Mouse (Mus musculus) hindbrain, embryonic 14.5 days (tissue): ENCODE measurements around the gene Fkbp6. TPM values are rescaled to one million over a fixed set of nuclear protein-coding genes. Genes with fewer than 3 reads are reported as not detected.
A peak's percentile ranks its signal among the peaks of the same experiment; 100 is the strongest.

Source experiments
- ATAC-seq: fragments of 200-750 bp; cut with Nextera tagmentation; 2 replicates; pipeline ENCODE4 v1.8.0; 2017; ENCODE audit warnings: moderate number of reproducible peaks, mild to moderate bottlenecking, moderate TSS enrichment, moderate library complexity; ENCODE audit not compliant: low FRiP score
- DNase-seq: peaks from one replicate; pipeline ENCODE4 v3.0.0-alpha.2; 2015; ENCODE audit warnings: low spot score
- H3K27ac ChIP-seq: fragments of 300-500 bp; sonication (generic); 2 replicates; pipeline ENCODE4 v1.5.1; 2014; ENCODE audit warnings: mild to moderate bottlenecking, moderate library complexity
- H3K27me3 ChIP-seq: fragments of 300-500 bp; sonication (generic); 2 replicates; pipeline ENCODE4 v1.6.1; 2014; ENCODE audit warnings: mild to moderate bottlenecking, low read length, mixed read lengths; ENCODE audit not compliant: control insufficient read depth, insufficient read depth
- H3K36me3 ChIP-seq: fragments of 300-500 bp; sonication (generic); replicated peaks from 2 replicates; pipeline ENCODE4 v1.6.1; 2014; ENCODE audit not compliant: control insufficient read depth, insufficient read depth
- H3K4me1 ChIP-seq: fragments of 300-500 bp; sonication (generic); replicated peaks from 2 replicates; pipeline ENCODE4 v1.6.1; 2014; ENCODE audit warnings: antibody characterized with exemption, low read length, mixed read lengths; ENCODE audit not compliant: control insufficient read depth, insufficient read depth
- H3K4me2 ChIP-seq: fragments of 300-500 bp; sonication (generic); replicated peaks from 2 replicates; pipeline ENCODE4 v1.6.1; 2014; ENCODE audit warnings: mild to moderate bottlenecking, moderate library complexity
- H3K4me3 ChIP-seq: fragments of 300-500 bp; sonication (generic); replicated peaks from 2 replicates; pipeline ENCODE4 v1.5.1; 2014; ENCODE audit warnings: mild to moderate bottlenecking, low read length
- H3K9ac ChIP-seq: fragments of 300-500 bp; sonication (generic); 2 replicates; pipeline ENCODE4 v1.6.1; 2014
- H3K9me3 ChIP-seq: fragments of 300-500 bp; sonication (generic); 2 replicates; pipeline ENCODE4 v1.6.1; 2016; ENCODE audit warnings: low read length; ENCODE audit not compliant: control insufficient read depth
- WGBS: fragments of 180-500 bp; shearing (Covaris S2); extraction: QIAGEN DNeasy Blood & Tissue Kit; methylation state at CpG from one replicate; pipeline ENCODE4 v1.1.7; 2014; 5-methylcytosine and 5-hydroxymethylcytosine counted together
- polyA plus RNA-seq: library from polyadenylated mRNA; unstranded; fragments of >200 nt; fragmentation: Nextera tagmentation; extraction: Ambion mirVana; gene quantifications from 2 replicates; pipeline ENCODE4 v1.2.1, GENCODE M21; 2014

The Fkbp6 gene
- polyA plus RNA-seq, result 0.24 TPM in 1 of 2 replicates, not detected in the other

- no peaks in the 10 kb centered on the region for H3K9me3 ChIP-seq
- H3K9ac ChIP-seq, result no peak within 1 kb of the TSS
- H3K4me2 ChIP-seq, result no peak within 1 kb of the TSS
- ATAC-seq (no peak), DNase-seq (no peak)
- H3K4me3 ChIP-seq, result no peak within 1 kb of the TSS
- H3K36me3 ChIP-seq, result no peaks in the 10 kb centered on the region
- H3K27ac ChIP-seq, result no peak within 1 kb of the TSS
- 90% methylated on average over 35 of the region's 35 CpGs for WGBS
- H3K27me3 ChIP-seq, result no peaks in the 10 kb centered on the region
- no peaks in the 10 kb centered on the region for H3K4me1 ChIP-seq
Observed at GRCm38 (mm10) chr5:135349862-135350261, at the start of gene Fkbp6. Gene Fkbp6 (minus strand): TSS chr5:135350044.

GRCm38 (mm10) chr5:135399382-135399781 lies 49.5 kb upstream of the Fkbp6 start:
- no peak overlapping the region for H3K27ac ChIP-seq
- no peaks in the 10 kb centered on the region for H3K36me3 ChIP-seq
- no peaks in the 10 kb centered on the region for H3K4me1 ChIP-seq
- no peaks in the 10 kb centered on the region for H3K27me3 ChIP-seq
- 76% methylated on average over 6 of the region's 6 CpGs for WGBS
- no peak overlapping the region for H3K4me2 ChIP-seq
- H3K9ac ChIP-seq, result no peak overlapping the region
- H3K9me3 ChIP-seq, result no peaks in the 10 kb centered on the region
- DNase-seq (no peak), ATAC-seq (no peak)
- no peak overlapping the region for H3K4me3 ChIP-seq

GRCm38 (mm10) chr5:135395826-135396225 lies 46.0 kb upstream of the Fkbp6 start:
- no peak overlapping the region for H3K4me2 ChIP-seq
- H3K9ac ChIP-seq, result no peak overlapping the region
- peaks cover 14% of the 10 kb centered on the region for H3K36me3 ChIP-seq
- H3K4me3 ChIP-seq, result no peak overlapping the region
- ATAC-seq (no peak), DNase-seq (peak; percentile 52)
- H3K4me1 ChIP-seq, result peaks cover 10% of the 10 kb centered on the region
- H3K27ac ChIP-seq, result no peak overlapping the region
- no peaks in the 10 kb centered on the region for H3K9me3 ChIP-seq
- H3K27me3 ChIP-seq, result no peaks in the 10 kb centered on the region
- 60% methylated on average over 5 of the region's 5 CpGs for WGBS

DNA sequence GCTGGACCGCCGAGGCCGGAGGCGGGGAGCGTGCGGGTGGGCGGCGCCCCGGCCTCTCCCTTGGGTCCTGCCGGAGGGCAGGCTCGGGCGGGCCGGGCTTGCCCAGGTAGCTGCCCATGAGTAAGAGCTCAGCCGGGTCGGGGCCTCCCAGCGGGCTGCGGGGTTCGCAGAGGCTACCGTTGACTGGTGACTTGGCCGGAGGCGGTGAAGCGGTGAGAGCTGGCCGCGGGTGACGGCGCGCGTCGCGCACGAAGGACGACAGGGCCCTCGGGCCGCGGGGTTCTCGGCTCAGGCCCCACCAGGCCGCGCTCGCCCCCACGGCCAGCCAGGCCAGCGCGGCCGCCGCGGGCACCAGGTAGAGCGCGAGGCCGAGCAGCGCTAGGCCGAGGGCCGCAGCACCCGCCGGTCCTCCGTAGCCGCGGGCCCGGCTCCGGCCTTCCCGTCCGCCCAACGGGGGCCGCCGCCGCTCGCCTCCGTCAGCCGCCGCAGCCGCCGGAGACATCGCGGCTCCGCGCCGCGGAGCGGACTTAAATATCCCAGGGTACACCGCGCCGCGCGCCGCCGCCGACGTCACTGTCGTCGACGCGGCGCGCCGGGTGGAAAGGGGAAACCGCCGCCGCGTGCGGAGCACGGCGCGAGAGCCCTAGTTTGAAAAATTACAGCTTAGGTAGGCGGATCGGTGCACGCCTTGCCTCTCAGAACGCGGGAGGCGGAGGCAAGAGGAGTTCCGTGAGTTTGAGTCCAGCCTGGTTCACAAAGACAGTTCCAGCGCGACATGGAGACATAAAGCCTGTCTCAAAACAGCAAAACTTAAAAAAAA lies 44.4 kb upstream of the Fkbp6 start, which contains the start of gene Pom121:
Gene Pom121, minus strand, starts transcription at position 543 of the 820 bp plus-strand sequence.
- H3K36me3 ChIP-seq, result peaks cover 29% of the 10 kb centered on the region
- H3K4me2 ChIP-seq, result peak within 1 kb of the TSS; percentile 71
- under 1% methylated on average over 98 of the region's 110 CpGs for WGBS
- H3K4me3 ChIP-seq, result peak within 1 kb of the TSS; percentile 89
- no peaks in the 10 kb centered on the region for H3K27me3 ChIP-seq
- peak within 1 kb of the TSS; percentile 63 for H3K27ac ChIP-seq
- H3K9ac ChIP-seq, result peak within 1 kb of the TSS; percentile 95
- H3K4me1 ChIP-seq, result peaks cover 10% of the 10 kb centered on the region
- ATAC-seq (peak; percentile 89), DNase-seq (peak; percentile 92)
- H3K9me3 ChIP-seq, result no peaks in the 10 kb centered on the region

DNA sequence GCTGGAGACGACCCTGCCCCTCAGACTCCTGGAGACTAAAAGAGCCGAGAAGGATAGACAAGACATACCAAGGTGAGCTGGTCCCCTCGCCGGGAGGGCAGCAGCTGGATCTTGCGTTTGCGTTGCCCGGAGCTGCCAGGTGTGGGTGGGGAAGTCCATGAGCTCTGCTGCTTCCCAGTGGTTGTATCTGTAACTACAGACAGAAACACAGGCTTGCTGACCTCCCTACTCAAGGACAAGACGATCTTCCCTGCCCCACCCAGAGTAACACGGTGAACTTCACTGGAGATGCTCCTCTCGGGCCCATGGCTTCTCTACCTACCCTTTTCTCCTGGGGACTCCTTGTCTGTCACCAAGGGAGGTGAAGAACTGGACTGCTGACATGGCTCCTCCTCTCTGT lies 33.9 kb upstream of the Fkbp6 start:
- H3K9me3 ChIP-seq, result no peaks in the 10 kb centered on the region
- H3K4me3 ChIP-seq, result no peak overlapping the region
- no peak overlapping the region for H3K27ac ChIP-seq
- 89% methylated on average over 10 of the region's 10 CpGs for WGBS
- H3K36me3 ChIP-seq, result peaks cover 97% of the 10 kb centered on the region
- H3K4me2 ChIP-seq, result no peak overlapping the region
- H3K9ac ChIP-seq, result no peak overlapping the region
- ATAC-seq, result no peak
- no peaks in the 10 kb centered on the region for H3K27me3 ChIP-seq
- DNase-seq, result no peak
- no peaks in the 10 kb centered on the region for H3K4me1 ChIP-seq

DNA sequence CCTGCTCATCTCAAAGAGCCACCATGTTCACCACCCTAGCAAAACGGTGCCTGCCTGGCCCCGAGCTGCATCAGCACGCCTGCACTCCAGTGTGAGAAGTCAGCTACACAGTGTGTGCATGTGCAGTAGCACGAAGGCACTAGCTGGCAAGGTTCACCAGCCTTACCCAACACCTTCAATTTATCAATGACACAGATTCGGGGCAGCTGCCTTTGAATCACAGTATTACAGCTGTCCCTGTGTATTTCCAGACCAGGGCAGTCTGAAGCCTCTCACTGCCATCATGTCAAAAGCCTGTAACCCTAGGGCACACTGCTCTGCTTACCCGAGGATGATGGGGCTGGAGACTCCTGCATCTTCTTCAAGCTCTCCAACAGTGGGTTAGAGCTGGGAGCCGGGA lies 32.9 kb upstream of the Fkbp6 start:
- ATAC-seq, result no peak
- WGBS, result 94% methylated on average over 7 of the region's 7 CpGs
- H3K4me3 ChIP-seq, result no peak overlapping the region

DNA sequence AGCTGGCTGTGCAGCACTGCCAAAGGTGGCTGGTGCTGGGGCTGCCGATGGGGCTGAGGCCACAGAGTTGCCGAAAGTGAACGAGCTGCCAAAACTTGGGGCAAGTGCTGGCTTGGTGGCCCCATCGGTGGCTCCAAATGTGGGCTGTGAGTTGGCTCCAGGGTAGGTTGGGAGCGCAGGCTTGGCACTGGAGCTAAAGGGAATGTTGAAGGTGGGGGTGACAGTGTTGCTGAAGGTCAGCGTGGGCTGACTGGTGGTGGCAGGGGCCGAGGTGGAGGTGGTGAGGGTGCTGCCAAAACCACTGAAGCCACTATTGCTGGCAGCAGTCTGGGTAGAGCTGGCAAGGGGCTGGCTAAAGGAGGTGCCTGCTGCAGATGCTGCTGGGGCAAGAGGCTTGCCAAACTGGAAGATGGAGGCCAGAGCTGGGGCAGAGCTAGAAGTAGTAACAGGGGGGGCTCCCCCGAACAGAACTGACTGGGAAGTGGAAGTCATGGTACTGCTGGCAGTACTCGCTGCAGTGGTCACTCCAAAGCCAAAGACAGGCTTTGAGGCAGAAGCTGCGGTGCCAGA lies 31.6 kb upstream of the Fkbp6 start:
- no peaks in the 10 kb centered on the region for H3K9me3 ChIP-seq
- DNase-seq (no peak), ATAC-seq (no peak)
- H3K4me2 ChIP-seq, result no peak overlapping the region
- no peak overlapping the region for H3K9ac ChIP-seq
- H3K4me3 ChIP-seq, result no peak overlapping the region
- no peaks in the 10 kb centered on the region for H3K4me1 ChIP-seq
- H3K27me3 ChIP-seq, result no peaks in the 10 kb centered on the region
- peaks cover 97% of the 10 kb centered on the region for H3K36me3 ChIP-seq
- WGBS, result 96% methylated on average over 10 of the region's 10 CpGs
- no peak overlapping the region for H3K27ac ChIP-seq

More for the DNA sequence above, 32.9 kb upstream of the Fkbp6 start:
- no peak overlapping the region for H3K9ac ChIP-seq
- H3K4me1 ChIP-seq, result no peaks in the 10 kb centered on the region
- peaks cover 97% of the 10 kb centered on the region for H3K36me3 ChIP-seq
- DNase-seq, result no peak
- no peaks in the 10 kb centered on the region for H3K9me3 ChIP-seq
- no peaks in the 10 kb centered on the region for H3K27me3 ChIP-seq
- no peak overlapping the region for H3K27ac ChIP-seq
- no peak overlapping the region for H3K4me2 ChIP-seq

DNA sequence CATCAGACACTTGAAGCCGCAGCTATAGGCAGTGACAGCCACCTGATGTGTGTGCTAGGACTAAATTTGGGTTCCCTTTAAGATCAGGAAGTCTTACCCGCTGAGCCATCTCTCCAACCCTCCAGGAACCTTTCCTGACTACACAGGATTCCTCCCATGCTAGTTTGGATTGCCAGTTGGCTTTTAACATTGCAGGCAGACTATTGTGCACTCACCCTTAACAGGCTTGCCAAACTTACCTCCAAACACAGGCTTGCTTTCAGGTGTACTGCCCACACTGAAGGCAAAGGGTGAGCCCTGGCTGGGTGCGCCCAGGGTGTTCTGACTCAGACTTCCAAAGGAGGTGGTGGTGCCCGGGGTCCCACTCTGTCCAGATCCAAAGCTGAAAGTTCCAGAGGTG lies 30.8 kb upstream of the Fkbp6 start:
- peaks cover 100% of the 10 kb centered on the region for H3K36me3 ChIP-seq
- H3K4me2 ChIP-seq, result no peak overlapping the region
- H3K27ac ChIP-seq, result no peak overlapping the region
- H3K9ac ChIP-seq, result no peak overlapping the region
- 99% methylated on average over 4 of the region's 4 CpGs for WGBS
- no peak overlapping the region for H3K4me3 ChIP-seq
- no peaks in the 10 kb centered on the region for H3K9me3 ChIP-seq
- H3K27me3 ChIP-seq, result no peaks in the 10 kb centered on the region
- DNase-seq (no peak), ATAC-seq (no peak)
- no peaks in the 10 kb centered on the region for H3K4me1 ChIP-seq

DNA sequence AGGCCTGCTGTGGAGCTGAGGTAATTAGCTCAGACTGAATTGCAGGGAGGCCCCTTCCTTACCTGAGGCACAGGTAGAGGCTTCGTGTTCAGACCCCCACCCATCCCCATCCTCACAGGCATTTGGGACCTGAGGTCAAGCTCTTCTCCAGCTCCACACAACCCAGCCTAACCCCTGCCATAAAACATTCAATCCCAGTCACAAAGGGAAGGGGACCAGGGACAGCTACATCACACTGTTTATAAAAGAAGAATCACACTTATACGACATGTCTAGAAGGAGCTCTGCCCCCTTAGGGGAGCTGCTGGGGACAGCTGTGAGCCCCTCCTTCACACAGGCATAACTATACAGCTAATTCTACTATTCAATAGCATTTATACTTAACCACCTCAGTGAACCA lies 26.5 kb upstream of the Fkbp6 start:
- no peak for DNase-seq
- no peaks in the 10 kb centered on the region for H3K27me3 ChIP-seq
- no peak overlapping the region for H3K4me2 ChIP-seq
- H3K4me1 ChIP-seq, result no peaks in the 10 kb centered on the region
- H3K9ac ChIP-seq, result no peak overlapping the region
- ATAC-seq, result no peak
- no peak overlapping the region for H3K27ac ChIP-seq
- 74% methylated on average over 2 of the region's 2 CpGs for WGBS
- no peaks in the 10 kb centered on the region for H3K9me3 ChIP-seq
- no peak overlapping the region for H3K4me3 ChIP-seq
- H3K36me3 ChIP-seq, result peaks cover 100% of the 10 kb centered on the region
